Mouse (Mus musculus) cerebellum, adult 9-11 months (tissue): Measurements from ENCODE around the gene Crb1.
"Not testable (repeated sequence)": the region's sequence is repeated elsewhere in the genome, so short reads cannot be mapped to it uniquely, and the experiment has no call there.

ENCODE experiments used
- DNase-seq: peaks from one replicate; pipeline ENCODE4 v3.0.0; 2022

Crb1 gene

DNA sequence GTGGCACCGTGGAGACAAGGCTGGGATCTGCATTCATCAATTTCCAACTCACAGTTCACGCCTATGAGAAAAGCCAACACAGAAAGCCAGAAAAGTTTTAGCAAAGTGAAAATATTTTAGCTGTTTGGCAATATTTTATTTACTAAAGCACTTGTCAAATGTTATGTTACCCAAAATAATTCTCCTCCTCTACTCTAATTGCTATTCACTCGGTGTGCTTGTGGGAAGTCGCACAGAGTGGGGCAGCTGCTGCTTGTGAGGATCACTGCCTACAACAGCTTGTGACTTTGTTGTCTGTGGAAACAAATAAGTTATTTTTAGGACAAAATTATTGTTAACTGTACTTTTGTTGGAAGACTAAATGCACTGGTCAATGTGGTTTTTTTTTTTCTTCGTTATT lies 48.6 kb downstream of the Crb1 start:
- DNase-seq = no peak

- no peak for DNase-seq
Measured at GRCm38 (mm10) chr1:139325378-139325777, 51.5 kb downstream of the Crb1 start.

DNA sequence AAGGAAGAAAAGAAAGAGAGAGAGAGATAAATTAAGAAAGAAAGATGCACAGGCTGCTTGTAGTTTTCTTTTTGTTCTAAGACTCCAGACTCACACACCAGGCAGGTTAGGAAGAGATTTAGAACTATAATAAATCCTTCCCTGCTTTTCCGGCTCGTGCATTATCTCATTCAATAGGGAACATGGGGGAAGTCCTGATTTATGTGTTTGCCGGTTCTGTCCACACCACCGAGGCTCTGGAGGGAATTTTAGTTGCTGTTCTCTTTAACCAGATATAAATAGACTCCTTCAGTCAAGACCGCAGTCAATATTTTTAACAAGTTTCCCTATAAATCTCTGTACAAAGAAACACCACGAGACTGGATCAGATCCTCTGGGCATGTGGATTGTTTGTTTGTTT lies 57.1 kb downstream of the Crb1 start:
- no peak for DNase-seq

DNA sequence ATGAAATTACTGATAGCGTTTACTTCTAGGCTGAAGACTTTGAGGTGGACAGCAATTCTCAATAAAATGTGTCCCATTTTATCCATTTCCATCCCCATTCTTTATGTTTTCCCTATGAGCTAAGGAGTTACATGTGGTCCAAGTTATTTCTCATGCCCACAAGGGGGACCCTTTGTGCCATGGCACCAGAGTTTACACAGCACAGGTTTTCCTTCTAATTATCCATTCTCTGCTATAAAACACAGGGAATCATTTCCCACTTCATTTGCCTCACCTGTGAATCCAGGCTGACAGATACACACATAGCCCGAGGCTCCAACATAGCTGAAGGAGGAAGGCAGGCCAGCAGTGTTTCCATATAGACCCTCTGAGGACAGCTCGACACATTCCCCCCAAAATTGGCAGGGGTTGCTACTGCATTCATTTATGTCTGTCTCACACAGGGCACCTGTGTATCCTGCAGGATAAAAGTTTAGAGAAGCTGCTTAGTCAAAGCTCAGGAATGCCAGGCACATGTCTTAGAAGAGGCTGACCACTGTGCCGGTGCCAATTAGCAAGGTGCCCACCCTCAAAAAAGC lies 62.5 kb downstream of the Crb1 start:
- no peak for DNase-seq

DNA sequence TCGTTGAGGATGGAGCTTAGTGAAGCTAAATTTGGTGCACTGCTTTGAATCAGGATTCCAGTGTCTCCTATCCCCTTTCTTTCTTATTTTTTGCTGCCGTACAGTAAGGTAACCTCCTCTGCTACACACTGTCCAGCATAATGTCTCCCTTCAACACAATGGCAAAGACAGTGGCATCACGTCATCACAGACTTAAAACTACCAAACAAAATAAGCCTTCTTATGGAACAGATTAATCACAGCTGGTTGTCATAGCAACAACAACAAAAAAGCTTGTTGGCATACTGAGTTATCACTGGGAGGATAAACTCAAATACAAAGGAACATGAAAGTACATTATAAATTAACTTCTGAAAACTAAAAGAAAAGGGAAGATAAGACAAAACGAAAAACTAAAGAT lies 68.0 kb downstream of the Crb1 start:
- DNase-seq = no peak

- not testable (repeated sequence) for DNase-seq
Measured at GRCm38 (mm10) chr1:139302519-139302918, 74.4 kb downstream of the Crb1 start.

DNA sequence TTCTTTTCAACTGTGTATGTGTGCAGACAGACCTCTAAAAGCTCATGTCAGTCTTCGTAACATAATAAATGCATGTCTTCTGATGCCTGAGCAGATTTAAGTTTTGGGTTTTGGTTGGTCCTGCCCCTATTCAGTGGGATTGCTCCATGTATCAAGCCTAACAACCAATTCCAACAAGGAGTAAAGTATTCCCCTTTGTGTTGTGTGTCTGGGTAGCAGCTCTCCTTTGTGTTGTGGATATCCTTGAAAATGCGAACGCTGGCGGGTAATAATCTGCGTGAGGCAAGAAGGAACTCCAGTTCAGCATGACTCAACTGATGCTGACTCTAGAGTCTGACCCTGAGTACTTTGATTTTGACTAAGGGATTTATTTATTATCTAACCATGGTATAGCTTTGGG lies 75.1 kb downstream of the Crb1 start:
- DNase-seq = no peak

DNA sequence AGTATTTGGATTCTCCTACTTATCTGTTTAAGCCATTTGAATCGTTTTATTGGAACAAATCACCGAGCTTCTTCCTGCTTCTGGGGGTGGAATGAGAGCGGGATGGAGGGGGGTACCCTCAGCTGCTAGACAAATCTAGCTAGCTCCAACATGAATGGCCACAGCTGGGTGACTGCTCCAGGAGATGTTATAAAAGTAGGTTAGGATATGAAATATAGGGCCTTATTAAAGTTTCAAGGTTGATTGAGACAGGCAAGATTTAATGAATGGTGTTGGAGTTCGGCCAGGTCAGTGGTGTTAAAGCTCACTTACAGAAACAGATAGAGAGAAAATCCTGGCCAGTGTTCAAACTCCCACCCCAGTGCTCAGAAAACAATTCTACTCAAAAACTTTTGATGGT lies 84.9 kb downstream of the Crb1 start:
- no peak for DNase-seq

DNA sequence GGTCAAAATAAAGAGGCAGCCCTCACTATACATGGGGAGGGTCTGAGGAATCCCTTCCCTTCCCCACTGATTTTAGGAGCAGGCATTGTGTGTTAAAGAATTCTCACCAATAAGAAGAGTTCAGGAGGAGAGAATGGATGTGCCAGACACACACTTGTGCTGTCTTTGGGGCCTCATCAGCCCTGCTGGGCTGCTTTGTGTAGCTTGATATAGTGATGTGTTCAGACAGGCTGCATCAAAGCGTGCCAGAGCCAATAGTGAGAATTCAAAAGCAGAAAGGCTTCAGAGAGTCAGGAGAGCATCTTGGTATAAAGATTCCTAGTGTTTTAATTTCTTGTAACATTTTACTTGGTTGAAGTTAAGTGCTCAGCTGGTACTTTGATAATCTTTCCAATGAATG lies 85.3 kb downstream of the Crb1 start:
- no peak for DNase-seq

GRCm38 (mm10) chr1:139276619-139277320 lies 100.1 kb downstream of the Crb1 start:
- DNase-seq = no peak

DNA sequence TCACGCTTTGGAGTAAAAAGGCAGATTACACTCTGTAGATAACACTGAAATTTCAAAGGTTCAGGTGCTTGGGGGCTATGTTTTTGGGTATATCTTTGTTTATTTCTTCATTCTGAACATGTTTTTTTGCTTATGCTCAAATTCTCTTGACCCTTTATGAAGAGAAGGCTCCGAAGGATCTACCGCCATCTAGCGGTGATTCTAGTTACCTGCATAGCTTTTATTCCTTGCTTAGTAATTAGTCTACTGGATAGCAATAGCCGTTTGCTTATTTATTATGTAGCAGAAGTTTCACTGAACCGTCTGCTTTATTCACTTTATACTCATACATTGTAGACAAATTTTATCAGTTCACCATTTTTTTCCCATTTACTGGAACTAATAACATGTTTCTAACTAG lies 109.1 kb downstream of the Crb1 start:
- DNase-seq = no peak

- no peak for DNase-seq
Measured at GRCm38 (mm10) chr1:139264245-139264644, 112.7 kb downstream of the Crb1 start.

GRCm38 (mm10) chr1:139263158-139263557 lies 113.7 kb downstream of the Crb1 start:
- no peak for DNase-seq

DNA sequence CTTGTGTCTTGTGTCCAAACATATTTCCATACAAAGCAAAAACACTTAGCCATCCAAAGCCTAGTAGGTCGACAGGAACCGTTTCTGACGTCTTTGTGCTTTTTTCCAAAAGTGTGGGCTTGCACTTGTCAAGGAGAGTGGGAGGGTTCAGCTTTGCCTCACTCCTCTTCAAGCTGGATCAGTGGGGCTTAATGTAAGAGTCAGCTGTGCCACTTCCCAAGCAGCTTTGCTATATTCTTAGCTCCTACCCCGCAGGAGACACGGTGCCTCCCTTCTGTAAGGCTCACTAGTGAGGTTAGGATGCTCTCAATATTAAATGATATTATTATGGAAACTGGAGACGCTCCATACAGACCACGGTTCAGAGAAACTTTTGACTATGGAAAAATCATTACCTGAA lies 121.3 kb downstream of the Crb1 start:
- no peak for DNase-seq

DNA sequence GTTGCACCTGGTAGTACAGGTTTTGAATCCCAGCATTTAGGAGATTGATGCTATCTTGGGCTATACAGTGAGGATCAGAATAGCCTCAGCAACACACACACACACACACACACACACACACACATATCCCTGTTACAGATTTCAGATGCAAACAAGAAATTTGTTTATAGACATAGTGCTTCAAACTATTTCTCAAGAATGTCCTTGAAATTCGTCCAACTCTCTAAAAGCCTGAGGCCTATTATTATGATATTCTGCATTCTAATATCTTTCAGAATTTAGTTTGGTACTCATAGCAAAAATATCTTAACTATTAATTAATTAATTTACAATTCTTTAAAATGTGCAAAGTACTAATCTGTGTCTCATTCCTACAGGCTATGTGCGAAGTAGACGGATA lies 124.9 kb downstream of the Crb1 start:
- DNase-seq = no peak

DNA sequence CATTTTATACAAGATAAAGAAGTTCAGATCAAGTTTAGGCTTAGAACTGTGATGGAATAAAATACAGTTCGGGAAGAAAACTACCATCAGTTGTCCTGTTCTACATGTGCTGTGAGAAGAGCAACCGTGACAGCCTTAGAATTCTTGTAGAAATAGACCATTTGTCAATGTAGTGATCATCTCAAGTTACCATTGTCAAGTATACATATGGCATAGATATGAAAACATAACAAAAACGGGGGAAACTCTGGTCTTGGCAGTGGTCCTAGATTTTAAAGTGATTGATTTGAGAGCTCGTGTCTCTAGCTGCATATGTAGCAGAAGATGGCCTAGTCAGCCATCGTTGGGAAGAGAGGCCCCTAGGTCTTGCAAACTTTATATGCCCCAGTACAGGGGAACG lies 127.7 kb downstream of the Crb1 start:
- DNase-seq = no peak

- DNase-seq = no peak
Measured at GRCm38 (mm10) chr1:139246723-139247380, 130.0 kb downstream of the Crb1 start.

DNA sequence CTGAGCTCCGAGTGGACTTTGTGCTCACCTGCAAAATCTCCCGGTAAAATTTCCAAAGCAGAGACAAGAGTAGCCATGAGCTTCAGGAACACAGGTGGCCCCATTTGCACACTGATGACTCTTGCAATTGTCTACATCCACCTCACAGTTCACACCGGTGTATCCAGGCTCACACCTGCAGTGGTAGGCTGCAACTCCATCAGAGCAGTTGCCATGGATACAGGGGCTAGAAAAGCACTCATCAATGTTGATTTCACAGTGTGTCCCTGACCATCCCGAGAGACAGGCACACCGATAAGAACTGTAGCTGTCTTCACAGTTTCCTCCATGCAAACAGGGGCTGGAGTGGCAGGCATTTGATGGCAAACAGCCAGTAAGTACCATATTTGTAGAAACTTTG lies 140.1 kb downstream of the Crb1 start:
- DNase-seq = no peak

GRCm38 (mm10) chr1:139234611-139235568 lies 142.0 kb downstream of the Crb1 start:
- DNase-seq = no peak

DNA sequence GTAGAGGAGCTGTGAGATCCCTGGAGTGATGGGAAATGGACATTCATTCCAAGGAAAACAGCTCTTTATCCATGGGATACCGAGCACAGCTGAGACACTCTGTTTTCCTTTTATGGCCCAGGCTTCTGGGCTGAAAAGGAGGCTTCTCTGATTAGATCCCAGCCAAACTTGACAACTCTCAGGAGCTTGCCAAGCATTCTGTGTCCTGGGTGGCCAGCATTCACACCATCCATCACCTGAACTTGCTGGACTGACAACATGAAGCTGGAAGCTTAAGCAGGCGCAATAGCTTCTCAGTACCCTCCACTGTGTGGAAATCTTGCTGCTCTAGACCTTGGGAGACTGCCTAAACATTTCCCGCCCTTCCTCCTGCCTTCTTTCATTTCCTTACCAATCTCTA lies 144.3 kb downstream of the Crb1 start:
- no peak for DNase-seq

DNA sequence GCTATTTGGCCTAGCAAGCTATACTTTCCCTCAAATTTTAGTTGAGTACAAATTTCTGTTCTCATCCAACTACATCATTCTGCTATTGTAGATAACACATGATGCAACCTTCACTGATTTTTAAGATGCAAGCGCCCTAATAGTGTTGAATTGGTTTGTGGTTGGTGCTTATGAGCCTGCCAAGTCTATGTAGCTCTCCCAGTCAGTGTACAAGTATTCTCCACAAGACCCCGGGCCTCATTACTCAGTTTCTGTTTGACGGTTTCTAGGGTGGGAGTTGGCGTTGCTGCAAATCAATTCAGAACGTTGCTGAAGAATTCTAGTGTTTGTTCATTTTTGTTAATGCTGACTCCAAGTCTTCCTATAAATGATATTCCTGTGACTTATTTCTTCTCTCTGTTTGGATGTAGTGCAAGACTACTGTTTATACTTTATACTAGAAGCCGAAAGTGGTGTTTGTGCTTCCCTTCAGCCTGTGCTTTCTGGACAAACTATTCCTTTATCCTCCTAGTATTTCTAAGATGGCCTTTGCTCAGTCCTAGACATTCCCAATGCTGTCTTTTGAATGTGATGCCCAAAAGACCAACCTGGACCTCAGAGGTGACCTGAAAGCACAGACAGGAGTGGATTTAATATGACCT lies 152.5 kb downstream of the Crb1 start:
- DNase-seq = no peak

- DNase-seq = no peak
Measured at GRCm38 (mm10) chr1:139223804-139224203, 153.1 kb downstream of the Crb1 start.

DNA sequence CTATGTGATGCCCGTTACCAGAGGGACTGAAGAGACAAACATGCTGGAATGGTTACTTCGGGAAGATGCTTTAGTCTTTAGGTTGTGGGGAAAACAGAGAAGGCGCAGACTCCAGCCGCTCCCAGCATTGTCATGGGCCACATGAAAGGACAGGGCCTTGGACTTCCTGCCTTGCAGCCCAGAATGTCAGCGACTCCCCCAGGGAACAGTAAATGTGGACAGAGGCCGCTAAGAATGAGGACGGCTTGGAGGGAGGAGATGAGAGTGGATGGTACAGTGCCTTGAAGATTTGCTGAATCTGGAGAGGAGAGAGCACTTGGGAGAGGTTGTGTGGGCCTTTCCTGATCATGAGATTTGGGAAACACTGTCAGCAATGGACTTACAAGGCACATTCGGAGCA lies 161.6 kb downstream of the Crb1 start:
- DNase-seq = no peak
